Mouse (Mus musculus) midbrain, embryonic 14.5 days (tissue): ENCODE measurements around the gene Lrrc3b. TPM values are rescaled to one million over a fixed set of nuclear protein-coding genes. Genes with fewer than 3 reads are reported as not detected.

Experiments used
- ATAC-seq: fragments of 200-750 bp; cut with Nextera tagmentation; 2 replicates; pipeline ENCODE4 v1.8.0; 2017; ENCODE audit warnings: moderate number of reproducible peaks, moderate library complexity; ENCODE audit not compliant: low FRiP score, low TSS enrichment
- DNase-seq: peaks from one replicate; pipeline ENCODE4 v3.0.0-alpha.2; 2015
- H3K27ac ChIP-seq: fragments of 300-500 bp; sonication (generic); replicated peaks from 2 replicates; pipeline ENCODE4 v1.5.1; 2014; ENCODE audit warnings: mild to moderate bottlenecking, low read depth, low read length, moderate library complexity
- H3K27me3 ChIP-seq: fragments of 300-500 bp; sonication (generic); 2 replicates; pipeline ENCODE4 v1.6.1; 2014; ENCODE audit warnings: low read length, control low read depth, mixed read lengths; ENCODE audit not compliant: control insufficient read depth, insufficient read depth
- H3K36me3 ChIP-seq: fragments of 300-500 bp; sonication (generic); 2 replicates; pipeline ENCODE4 v1.6.1; 2014; ENCODE audit warnings: low read length, control low read depth; ENCODE audit not compliant: control insufficient read depth, insufficient read depth
- H3K4me1 ChIP-seq: fragments of 300-500 bp; sonication (generic); 2 replicates; pipeline ENCODE4 v1.6.1; 2014; ENCODE audit warnings: mild to moderate bottlenecking, antibody characterized with exemption, low read length, control low read depth; ENCODE audit not compliant: control insufficient read depth, insufficient read depth
- H3K4me2 ChIP-seq: fragments of 300-500 bp; sonication (generic); 2 replicates; pipeline ENCODE4 v1.6.1; 2014; ENCODE audit warnings: mild to moderate bottlenecking, low read length, moderate library complexity
- H3K4me3 ChIP-seq: fragments of 300-500 bp; sonication (generic); replicated peaks from 2 replicates; pipeline ENCODE4 v1.5.1; 2014; ENCODE audit warnings: low read depth, low read length
- H3K9ac ChIP-seq: fragments of 300-500 bp; sonication (generic); replicated peaks from 2 replicates; pipeline ENCODE4 v1.6.1; 2014; ENCODE audit warnings: mild to moderate bottlenecking, low read length, moderate library complexity
- H3K9me3 ChIP-seq: fragments of 300-500 bp; sonication (generic); 2 replicates; pipeline ENCODE4 v1.6.1; 2016; ENCODE audit warnings: low read length, control low read depth, mixed read lengths; ENCODE audit not compliant: control insufficient read depth
- WGBS: fragments of 180-500 bp; shearing (Covaris S2); extraction: QIAGEN DNeasy Blood & Tissue Kit; methylation state at CpG from one replicate; pipeline ENCODE4 v1.1.7; 2014; 5-methylcytosine and 5-hydroxymethylcytosine counted together
- polyA plus RNA-seq: library from polyadenylated mRNA; unstranded; fragments of >200 nt; fragmentation: Nextera tagmentation; extraction: Ambion mirVana; gene quantifications from 2 replicates; pipeline ENCODE4 v1.2.1, GENCODE M21; 2014

Lrrc3b gene
- 15.5 and 20.0 TPM in 2 replicates for polyA plus RNA-seq

DNA sequence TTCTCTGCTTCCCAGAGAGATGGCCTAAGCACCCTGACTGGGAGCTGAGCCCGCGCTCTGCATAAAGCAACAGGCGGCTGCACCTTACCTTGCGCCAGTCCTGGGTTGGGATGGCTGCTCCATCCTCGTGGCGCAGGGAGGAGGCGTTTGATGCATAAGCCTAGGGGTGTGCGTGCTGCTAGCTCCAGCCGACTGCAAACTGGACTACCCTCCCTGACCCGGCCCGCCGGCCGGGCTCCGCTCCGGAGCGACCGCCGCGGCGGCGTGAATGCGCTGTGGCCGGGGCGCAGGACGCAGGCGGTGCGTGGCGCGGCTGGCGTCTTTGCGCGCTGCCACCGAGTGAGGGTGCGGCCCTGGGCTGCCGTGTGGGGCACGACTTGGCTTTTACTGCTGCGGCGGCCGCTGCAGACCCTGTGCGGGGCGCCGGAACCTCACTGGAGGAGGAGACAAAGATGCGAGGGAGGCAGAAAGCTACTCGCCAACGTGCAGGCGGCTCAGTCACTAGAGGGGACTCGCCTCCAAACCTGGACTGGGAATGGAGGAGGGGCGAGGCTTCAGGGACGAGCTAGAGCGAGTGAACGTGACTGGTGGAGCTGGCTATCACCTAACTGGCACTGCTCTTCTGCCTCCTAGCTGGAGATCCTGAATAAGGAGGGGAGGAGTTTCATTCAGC lies at the start of gene Lrrc3b:
Gene Lrrc3b, minus strand, starts transcription at position 503 of the 673 bp plus-strand sequence.
- H3K27me3 ChIP-seq = 0 out of 2 replicates have a peak, but pooled peaks cover 5% of the 10 kb centered on the region
- no peaks in the 10 kb centered on the region for H3K4me1 ChIP-seq
- ATAC-seq (peak; percentile 88), DNase-seq (peak; percentile 82)
- peak within 1 kb of the TSS; percentile 57 for H3K4me3 ChIP-seq
- H3K27ac ChIP-seq = peak within 1 kb of the TSS; percentile 80
- H3K4me2 ChIP-seq = peak within 1 kb of the TSS; percentile 75
- H3K9me3 ChIP-seq = no peaks in the 10 kb centered on the region
- no peaks in the 10 kb centered on the region for H3K36me3 ChIP-seq
- H3K9ac ChIP-seq = peak within 1 kb of the TSS; percentile 56
- WGBS = under 1% methylated on average over 51 of the region's 51 CpGs

GRCm38 (mm10) chr14:15477668-15478067 lies 38.9 kb upstream of the Lrrc3b start:
- H3K27me3 ChIP-seq = no peaks in the 10 kb centered on the region
- no peaks in the 10 kb centered on the region for H3K36me3 ChIP-seq
- DNase-seq = no peak
- H3K9me3 ChIP-seq = no peaks in the 10 kb centered on the region
- no peaks in the 10 kb centered on the region for H3K4me1 ChIP-seq
- no peak overlapping the region for H3K9ac ChIP-seq
- H3K4me2 ChIP-seq = no peak overlapping the region
- H3K27ac ChIP-seq = no peak overlapping the region
- H3K4me3 ChIP-seq = no peak overlapping the region
- ATAC-seq = no peak

DNA sequence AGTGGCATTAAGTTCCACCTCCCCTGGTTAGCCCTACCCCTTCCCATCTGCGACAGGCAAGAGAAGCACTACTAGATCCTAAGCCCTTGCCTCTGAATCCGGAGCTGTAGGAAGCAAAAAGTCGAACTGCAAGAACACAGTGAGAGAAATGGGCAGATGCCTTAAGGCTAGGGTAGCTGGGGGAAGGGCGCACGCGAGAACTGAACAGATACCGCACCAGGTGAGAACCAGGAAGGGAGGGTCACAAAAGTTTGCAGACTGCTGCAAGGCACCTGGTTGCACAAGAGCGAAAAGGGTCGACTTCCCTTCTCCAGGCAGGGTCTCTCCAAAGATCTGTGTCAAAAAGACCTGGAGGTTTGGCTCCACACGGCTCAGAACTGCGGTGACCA lies 697 bp downstream of the Lrrc3b start:
- Histone ChIP-seq H3K27me3 (0 out of 2 replicates have a peak, but pooled peaks cover 5% of the 10 kb centered on the region), H3K9me3 (no peaks in the 10 kb centered on the region), H3K27ac (peak overlapping the region; percentile 80), H3K4me3 (peak overlapping the region; percentile 57), H3K4me2 (peak overlapping the region; percentile 75), H3K9ac (peak overlapping the region; percentile 56), H3K36me3 (no peaks in the 10 kb centered on the region), H3K4me1 (no peaks in the 10 kb centered on the region)
- ATAC-seq (peak; percentile 35; the same call in 1 of the 2 replicates), DNase-seq (peak; percentile 50)
- under 1% methylated on average over 11 of the region's 11 CpGs for WGBS

DNA sequence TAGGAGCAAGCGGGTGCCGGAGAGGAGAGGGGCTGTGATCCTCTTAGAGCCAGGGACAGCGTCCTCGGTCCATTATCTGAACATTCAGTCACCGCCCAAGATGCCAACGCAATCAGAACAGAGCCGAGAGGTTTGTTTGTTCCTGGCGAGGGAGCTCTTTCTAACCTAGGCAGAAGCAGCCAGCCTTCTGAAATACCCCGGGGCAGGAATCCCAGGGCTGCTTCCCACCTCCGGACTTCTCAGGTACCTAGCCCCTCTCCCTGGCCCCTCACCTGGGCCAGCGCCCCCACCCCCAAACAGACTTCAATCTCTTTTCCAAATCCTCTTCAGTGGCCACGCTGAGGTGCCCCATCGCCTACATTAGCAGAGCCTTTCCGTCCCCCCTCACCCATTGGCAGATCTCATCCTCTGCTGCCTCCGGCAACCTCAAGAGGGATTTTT lies 1.3 kb downstream of the Lrrc3b start:
- no peaks in the 10 kb centered on the region for H3K36me3 ChIP-seq
- H3K27ac ChIP-seq = peak overlapping the region; percentile 80; the same call in 1 of the 2 replicates
- no peaks in the 10 kb centered on the region for H3K4me1 ChIP-seq
- DNase-seq (peak; percentile 57), ATAC-seq (no peak)
- 0 out of 2 replicates have a peak, but pooled peaks cover 5% of the 10 kb centered on the region for H3K27me3 ChIP-seq
- H3K9me3 ChIP-seq = no peaks in the 10 kb centered on the region
- 2% methylated on average over 15 of the region's 15 CpGs for WGBS
- H3K9ac ChIP-seq = peak overlapping the region; percentile 56
- H3K4me3 ChIP-seq = peak overlapping the region; percentile 57
- peak overlapping the region; percentile 75 for H3K4me2 ChIP-seq

GRCm38 (mm10) chr14:15437046-15437445 lies 1.7 kb downstream of the Lrrc3b start:
- Histone ChIP-seq H3K36me3 (no peaks in the 10 kb centered on the region), H3K9me3 (no peaks in the 10 kb centered on the region), H3K27me3 (0 out of 2 replicates have a peak, but pooled peaks cover 5% of the 10 kb centered on the region), H3K4me2 (peak overlapping the region; percentile 75), H3K27ac (0 out of 2 replicates have a peak overlapping the region, but pooled peaks have one; percentile 33), H3K4me1 (no peaks in the 10 kb centered on the region), H3K4me3 (peak overlapping the region; percentile 57), H3K9ac (peak overlapping the region; percentile 56; the same call in 1 of the 2 replicates)
- 55% methylated on average over 4 of the region's 4 CpGs for WGBS
- peak; percentile 8 for DNase-seq
- ATAC-seq = no peak

- Histone ChIP-seq H3K4me3 (no peak overlapping the region; the same call in 1 of the 2 replicates), H3K9ac (no peak overlapping the region), H3K9me3 (no peaks in the 10 kb centered on the region), H3K4me1 (no peaks in the 10 kb centered on the region), H3K27me3 (0 out of 2 replicates have a peak, but pooled peaks cover 5% of the 10 kb centered on the region), H3K4me2 (peak overlapping the region; percentile 75), H3K36me3 (no peaks in the 10 kb centered on the region), H3K27ac (no peak overlapping the region)
- 93% methylated on average over 4 of the region's 4 CpGs for WGBS
- DNase-seq (no peak), ATAC-seq (no peak)
These were observed 2.2 kb downstream of the Lrrc3b start for GRCm38 (mm10) chr14:15436586-15436985.

DNA sequence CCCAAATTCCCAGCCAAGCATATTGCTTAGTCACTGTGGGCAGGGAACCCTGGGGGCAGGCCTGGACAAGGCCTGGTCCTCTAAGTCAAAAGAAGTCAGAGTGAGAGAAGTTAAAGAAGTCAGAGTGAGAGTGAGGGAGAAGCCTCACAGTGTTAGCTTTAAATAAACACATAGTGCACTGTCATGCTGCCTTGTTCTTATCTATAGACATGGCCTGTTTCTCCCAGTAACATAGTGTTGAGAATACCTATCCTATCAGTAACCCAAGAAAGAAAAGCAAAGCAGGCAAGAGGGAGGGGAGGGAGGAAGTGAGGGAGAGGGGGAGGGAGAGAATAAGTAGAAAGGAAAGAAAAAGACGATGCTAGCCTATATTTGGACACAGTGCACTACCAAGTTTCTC lies 6.4 kb downstream of the Lrrc3b start:
- no peaks in the 10 kb centered on the region for H3K4me1 ChIP-seq
- DNase-seq = no peak
- 61% methylated on average over 1 of the region's 1 CpGs for WGBS
- no peak for ATAC-seq
- H3K4me2 ChIP-seq = no peak overlapping the region
- no peak overlapping the region for H3K27ac ChIP-seq
- no peaks in the 10 kb centered on the region for H3K27me3 ChIP-seq
- H3K9me3 ChIP-seq = no peaks in the 10 kb centered on the region
- no peak overlapping the region for H3K9ac ChIP-seq
- no peaks in the 10 kb centered on the region for H3K36me3 ChIP-seq
- H3K4me3 ChIP-seq = no peak overlapping the region

- Histone ChIP-seq H3K4me2 (no peak overlapping the region), H3K36me3 (no peaks in the 10 kb centered on the region), H3K4me3 (no peak overlapping the region), H3K27ac (no peak overlapping the region), H3K9ac (no peak overlapping the region), H3K4me1 (no peaks in the 10 kb centered on the region), H3K9me3 (no peaks in the 10 kb centered on the region), H3K27me3 (no peaks in the 10 kb centered on the region)
- ATAC-seq (no peak), DNase-seq (no peak)
- 91% methylated on average over 1 of the region's 1 CpGs for WGBS
These were observed 17.2 kb downstream of the Lrrc3b start for GRCm38 (mm10) chr14:15421624-15422023.
